Mouse (Mus musculus): ENCODE measurements at regions not wholly inside any gene's neighbourhood (a gene's known extent, or its start where the extent isn't known, plus 50 kb on each side); places are given as distances from the start of the nearest gene placed in this dataset.

DNA sequence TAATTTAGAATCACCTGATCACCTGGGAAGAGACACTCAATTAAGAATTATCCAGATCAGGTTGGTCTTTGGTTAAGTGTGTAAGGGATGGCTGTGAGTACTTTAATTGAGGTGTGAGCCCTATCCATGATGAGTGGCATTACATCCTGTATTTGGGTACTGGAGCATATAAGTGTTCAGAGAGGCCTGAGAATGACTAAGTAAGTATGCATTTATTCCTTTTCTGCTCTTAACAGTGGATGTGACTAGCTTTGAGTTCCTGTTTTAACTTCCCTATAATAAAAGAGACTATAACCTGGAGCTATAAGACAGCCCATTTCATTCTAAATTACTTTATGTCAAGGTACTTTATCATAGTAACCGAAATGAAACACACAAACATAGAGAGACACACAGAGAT, 421.4 kb upstream of the Klf4 start:
- no peak for DNase-seq (ENCODE audit: low read depth, low spot score)

DNA sequence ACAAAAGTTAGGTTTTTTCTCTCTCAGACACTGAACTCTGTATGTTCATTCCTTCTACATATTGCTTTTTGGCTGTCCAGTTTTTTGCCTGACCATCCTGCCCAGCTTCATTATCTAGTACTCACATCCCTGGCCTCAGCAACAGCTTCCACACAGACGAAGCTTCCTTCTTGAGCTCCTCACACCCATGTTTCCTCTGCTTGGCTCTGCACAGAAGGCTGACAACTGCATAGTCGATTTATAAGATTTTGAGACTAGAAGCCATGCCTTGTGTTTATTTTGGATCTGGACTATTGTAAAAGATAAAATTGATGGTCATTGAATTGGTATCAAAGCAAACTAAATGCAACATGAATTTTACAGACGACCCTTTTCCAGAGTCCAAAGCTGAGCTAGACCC, 420.0 kb upstream of the Klf4 start:
- DNase-seq (ENCODE audit: low read depth, low spot score), result no peak

DNA sequence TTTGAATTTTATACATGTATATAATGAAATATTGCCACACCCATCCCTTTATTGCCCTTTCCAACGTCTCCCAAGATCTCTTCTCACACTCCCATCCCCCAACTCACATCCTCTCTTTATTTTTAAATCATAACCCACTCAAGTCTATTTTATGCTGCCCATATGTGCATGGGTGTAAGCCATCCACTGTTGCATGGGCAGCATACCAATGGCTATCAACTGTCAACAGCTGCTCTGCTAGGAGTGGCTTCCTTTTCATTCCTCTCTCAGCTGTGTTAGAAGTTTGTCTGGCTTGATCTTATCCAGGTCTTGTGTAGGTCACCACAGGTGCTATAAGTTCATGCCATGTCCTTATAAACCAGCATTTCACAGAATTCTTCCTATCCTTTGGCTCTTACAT, 409.2 kb upstream of the Klf4 start:
- DNase-seq (ENCODE audit: low read depth, low spot score), result peak; percentile 30

DNA sequence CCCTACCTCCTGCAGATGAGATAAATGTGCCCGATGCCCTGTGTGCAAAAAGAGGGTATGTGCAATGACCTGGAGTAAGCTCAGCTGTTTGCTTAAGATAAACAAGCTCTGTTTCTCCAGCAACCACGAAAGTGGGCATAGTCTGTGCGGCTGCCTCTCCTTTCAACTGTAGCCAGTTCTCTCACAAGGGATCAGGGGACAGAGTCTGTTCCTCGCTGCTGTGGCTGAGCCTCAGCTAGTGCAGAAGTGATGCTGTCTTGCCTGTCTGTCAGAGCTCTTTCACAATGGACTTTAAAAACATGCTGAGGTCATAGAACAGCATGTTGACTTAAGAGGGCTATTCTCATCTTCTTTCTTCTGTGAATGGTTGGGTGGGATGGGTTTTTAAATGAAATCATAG, 406.1 kb upstream of the Klf4 start:
- DNase-seq (ENCODE audit: low read depth, low spot score), result no peak

DNA sequence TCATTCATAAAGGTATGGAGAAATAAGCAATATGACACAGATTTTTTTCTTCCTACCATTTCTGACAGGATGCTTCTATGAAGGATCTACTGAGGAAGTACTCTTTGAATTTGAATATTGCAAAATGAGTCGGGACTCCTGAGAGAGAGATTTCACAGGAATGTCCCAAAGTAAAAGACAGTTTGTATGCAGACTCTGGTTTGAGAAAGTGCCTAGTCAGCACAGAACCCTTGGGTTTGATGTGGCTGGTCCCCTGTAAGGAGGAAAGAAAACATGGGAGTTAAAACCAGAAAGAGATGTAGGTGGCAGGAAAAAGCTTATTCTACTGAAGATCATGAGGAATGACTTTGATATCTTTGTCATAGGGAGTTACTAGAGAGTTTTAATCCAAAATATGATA, 405.6 kb upstream of the Klf4 start:
- DNase-seq (ENCODE audit: low read depth, low spot score), result no peak

DNA sequence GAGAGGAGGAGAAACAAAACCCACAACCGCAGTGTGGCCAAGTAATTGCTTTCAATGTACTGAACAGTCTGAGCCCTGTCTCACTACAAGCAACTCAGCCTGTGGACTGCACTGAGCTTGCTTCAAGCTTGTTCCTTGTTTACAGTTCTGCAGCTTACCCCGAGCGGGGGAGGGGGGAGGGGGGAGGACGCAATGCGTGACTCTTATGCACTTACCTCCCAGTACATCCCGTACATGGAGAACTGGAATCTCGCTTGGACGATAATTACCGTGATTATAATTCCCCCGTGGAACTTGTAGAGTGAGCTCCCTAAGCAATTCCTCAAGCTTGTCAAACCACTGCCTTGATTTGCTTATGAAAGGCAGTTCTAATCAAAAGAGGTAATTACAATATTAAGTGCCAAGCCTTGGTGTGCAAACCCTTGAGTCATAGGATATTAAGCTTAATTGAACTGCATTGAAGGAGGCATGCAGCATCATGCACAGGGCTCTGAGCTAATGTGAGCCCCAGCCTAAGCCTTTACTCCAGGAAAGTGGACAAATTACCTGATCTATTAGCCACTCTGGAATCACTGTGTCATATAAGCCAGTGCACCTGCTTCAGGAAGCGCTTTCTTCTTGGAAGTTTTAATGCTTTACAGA, 397.0 kb upstream of the Klf4 start:
- no peak for DNase-seq (ENCODE audit: low read depth, low spot score)

DNA sequence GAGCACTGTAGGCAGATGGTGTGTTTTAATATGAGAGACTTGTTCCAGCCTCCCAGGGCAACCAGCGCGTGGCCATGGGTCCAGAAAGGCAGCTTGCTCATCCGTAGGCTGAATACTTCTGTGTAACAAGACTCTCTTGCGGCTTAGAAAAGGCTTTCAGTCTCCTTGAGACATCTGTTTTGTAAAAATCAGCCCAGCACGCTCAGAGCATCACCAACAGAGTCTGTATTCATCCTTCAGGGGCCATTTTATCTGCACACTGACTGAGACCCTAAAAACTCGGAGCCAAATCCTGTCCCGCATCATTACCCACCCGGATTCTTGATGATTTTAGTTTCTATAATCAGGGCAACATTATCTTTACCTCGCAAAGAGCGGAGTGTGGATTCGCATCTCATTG, 396.4 kb upstream of the Klf4 start:
- no peak for DNase-seq (ENCODE audit: low read depth, low spot score)

DNA sequence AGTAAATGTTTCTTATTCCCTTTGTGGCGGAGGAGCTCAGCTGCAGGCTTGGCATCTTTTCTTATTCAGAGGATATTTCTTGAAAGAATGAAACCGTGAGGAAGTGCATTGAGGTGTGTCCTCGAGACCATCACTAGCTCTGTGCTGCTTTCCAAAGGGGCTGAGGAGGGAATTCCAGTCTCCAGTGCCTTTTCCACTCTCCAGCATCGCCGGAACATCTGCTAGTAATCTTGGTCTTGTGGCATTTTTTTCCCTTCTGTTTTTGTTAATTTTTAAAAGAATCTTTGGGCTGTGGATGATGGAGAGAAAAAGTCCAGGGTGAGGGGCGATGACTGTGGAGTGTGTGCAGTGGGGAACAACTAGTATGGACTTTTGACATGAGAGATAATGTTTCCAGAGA, 395.9 kb upstream of the Klf4 start:
- DNase-seq (ENCODE audit: low read depth, low spot score), result no peak

DNA sequence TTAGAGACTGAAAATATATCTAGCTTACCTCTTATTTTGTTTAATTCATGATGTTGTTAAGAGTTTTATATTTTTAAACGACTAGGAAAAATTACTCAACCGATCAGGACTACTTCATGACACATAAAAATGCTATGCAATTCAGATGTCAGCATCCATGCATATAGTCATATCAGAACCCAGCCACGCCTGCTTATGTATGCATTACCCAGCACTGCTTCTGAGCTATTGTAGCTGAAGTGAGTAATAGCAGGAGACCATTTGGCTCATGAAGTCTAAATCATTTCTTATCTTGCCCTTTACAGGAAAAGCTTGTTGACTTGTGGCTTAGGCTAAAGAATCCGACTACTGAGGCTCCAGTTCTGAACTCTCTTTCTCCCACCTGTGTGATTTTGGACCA, 395.1 kb upstream of the Klf4 start:
- DNase-seq (ENCODE audit: low read depth, low spot score), result no peak

DNA sequence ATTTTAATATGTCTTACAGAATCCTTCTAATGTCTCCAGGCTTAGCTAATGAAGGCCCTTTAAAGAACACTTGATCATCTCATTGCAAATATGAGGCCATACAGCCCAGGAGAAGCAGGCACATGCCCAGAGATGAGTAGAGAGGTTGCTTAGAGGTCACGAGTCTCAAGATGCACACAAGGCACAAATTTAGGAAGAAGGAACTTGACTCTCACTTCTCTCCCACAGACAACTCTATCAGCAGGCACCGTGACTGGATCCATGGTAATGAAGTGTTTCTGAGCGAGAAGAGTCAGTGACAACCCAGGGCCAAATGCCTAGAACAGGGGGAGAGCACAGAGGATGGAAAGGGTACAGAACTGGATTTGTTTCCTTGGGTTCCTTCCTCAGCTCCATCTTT, 392.7 kb upstream of the Klf4 start:
- no peak for DNase-seq (ENCODE audit: low read depth, low spot score)

DNA sequence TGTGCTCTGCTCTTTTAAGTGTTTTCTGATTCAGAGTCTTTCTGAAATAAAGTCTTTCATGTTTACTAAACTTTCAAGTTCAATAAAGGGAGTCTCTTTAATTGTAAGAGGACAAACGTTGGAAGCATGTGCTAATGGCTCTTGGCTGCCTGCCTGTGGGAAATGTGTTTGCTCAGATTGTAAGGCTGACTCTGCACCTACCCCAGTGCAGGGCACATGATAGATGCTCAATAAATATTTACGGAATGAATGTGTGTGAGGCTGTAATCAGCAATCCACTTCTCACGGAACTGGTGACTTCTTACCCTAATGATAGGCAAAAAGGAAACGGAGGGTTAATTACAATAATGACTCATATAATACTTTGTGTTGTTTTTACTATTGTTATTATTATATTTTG, 389.0 kb upstream of the Klf4 start:
- DNase-seq (ENCODE audit: low read depth, low spot score), result no peak

DNA sequence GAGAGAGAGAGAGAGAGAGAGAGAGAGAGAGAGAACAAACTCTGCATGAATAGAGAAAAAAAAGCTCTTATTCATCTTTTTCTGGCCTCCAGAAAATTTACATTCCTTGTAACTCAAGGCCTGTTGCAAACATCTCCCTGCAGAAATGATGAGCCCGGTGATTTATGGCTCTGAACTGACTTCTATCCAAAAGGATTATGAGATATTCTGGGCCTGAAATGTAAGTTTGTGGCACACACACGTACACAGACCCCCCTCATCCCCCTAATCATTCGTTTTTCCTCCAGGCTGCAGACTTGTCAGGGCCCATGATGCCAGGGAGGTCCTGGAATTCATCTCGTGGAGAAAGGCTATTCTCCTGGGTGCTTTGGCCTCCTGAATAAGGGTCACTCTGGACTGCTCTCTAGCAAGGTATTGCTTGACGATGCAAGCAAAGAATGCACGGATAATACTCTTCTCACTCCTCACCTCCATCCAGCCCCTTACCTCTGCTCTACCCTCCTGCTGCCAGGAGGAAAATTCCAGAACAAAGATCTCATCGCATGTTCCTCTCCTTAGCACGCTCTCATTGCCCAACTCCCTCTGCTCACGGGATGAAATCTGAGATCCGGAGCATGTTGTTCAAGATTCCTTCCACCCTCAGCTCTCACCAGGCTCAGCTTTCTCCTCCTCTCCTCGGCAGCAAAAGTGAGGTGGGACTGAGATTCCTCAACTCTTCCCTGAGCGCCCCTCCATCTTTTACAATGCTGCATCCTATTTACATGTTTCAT, 362.0 kb upstream of the Klf4 start:
- DNase-seq (ENCODE audit: low read depth, low spot score), result peak; percentile 40

DNA sequence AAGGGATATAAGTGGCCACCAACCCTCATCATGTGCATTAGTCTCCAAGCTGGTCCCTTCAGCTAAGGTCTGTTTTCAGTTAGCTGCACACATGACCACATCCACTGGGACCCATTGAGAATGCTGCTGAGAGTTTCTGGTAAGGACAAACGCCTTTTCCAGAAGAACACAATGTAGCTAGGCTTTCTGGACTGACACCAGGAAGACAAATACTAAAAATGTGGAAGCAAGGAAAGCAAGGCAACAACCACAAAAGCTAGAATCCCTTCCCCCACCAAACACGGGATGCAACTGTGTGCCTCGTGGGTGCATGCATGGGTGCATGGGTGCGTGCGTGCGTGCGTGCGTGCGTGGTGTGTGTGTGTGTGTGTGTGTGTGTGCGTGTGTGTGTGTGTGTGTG, 359.4 kb upstream of the Klf4 start:
- DNase-seq (ENCODE audit: low read depth, low spot score), result peak; percentile 64

DNA sequence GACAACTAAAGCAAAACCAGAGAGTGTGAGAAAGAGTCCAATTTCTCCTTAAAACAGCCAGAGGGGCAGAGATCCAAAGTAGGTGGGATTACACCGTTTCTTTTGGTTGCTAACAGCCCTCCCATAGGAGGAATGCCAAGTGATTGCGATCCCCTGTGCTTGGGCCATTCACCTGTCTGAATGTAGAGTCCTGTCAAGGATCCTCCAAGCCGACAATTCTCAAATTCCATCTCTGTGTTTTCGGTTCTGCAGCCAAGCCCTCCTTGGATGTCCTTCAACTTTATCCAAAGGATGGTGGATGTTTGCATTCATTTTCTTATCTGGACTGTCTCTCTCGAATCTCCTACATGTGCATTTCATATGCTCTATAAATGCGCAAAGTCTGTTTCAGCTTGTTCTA, 355.3 kb upstream of the Klf4 start:
- no peak for DNase-seq (ENCODE audit: low read depth, low spot score)

DNA sequence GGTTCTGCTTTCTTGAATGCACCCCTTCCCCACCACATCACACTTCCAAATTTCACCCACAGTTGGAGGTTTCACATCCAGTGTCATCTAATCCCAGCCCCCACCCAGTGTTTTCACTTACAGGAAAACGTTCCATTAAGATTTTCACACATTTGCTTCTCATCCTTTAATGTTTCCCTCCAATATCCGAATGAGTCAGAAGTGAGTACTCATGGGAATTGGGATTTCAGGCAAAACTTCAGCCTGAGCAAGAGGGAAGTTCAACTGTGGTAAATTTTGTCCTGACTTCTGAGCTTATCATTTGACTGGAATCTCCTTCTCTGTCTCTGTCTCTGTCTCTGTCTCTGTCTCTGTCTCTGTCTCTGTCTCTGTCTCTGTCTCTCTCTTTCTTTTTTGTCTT, 350.3 kb upstream of the Klf4 start:
- DNase-seq (ENCODE audit: low read depth, low spot score), result no peak

DNA sequence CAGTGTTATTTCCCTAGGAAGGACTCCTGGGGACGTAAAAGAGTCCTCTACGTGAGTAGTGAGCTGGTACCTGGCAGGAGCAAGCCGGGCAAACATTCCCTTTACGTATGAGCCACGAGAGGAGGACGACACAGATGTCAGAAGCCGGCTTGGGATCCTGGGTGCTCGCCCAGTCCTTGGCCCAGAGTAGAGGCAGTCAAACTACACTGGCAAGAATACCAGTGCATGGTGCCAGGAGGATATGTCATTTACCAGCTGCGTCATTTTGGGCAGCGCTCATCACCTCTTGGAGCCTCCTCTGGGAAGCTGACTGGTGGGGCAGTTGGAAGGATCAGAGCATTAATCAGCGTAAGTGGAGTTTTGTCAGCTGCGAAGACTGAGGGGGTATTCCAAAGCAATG, 343.0 kb upstream of the Klf4 start:
- peak; percentile 80 for DNase-seq (ENCODE audit: low read depth, low spot score)

DNA sequence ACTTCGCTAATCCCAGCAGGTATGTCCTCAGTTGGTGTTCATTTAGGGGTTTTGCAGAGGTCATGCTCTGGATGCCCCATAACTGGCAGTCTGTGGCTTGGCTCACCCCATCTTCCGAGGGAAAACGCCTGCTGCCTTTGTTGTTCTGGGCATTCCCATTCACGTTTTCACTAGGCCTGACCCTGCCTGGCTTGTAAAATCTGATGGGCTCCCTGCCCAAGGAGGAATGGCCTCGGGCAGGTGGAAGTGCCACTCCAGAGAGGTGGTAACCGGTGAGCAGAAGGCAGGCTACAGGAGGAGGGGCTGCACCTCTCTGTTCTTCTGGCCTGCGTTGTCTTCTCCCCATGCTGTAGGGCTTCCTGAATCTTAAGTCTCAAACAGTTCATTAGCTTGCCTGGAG, 342.6 kb upstream of the Klf4 start:
- no peak for DNase-seq (ENCODE audit: low read depth, low spot score)

DNA sequence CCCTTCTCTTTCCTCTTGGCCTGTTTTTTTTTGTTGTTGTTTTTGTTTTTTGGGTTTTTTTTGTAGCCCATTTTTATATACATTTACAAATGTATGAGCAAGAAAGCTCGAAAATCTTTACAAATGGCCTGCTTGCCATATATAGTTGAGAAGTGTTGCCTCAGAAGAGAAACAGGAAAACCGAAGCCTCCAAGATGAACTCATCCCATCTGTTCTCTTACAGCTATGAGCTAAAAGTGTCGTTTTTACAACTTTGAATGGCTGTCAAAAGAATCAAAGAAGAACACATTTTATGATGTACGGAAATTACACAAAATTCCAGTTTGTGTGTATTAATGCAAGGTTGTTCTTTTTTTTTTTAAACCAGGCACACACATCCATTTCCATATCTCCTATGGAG, 342.0 kb upstream of the Klf4 start:
- DNase-seq (ENCODE audit: low read depth, low spot score), result no peak

DNA sequence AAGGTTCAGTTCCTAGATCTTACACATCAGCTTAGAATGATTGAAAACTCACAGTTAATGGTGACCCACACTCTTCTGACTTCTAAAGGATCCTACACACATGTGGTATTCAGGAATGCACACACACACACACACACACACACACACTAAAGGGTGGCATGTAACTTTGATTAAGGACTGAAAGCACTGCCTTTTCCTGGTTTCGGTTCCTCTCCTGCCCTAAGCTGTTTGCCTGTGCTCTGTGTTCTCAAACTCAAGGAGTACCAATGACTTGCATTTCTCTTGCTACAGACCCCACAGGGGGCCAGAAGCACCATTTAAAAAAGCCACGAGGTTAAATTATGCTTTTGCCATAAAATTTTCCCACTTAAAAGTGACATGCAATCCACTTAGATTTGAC, 327.8 kb upstream of the Klf4 start:
- DNase-seq (ENCODE audit: low read depth, low spot score), result no peak

DNA sequence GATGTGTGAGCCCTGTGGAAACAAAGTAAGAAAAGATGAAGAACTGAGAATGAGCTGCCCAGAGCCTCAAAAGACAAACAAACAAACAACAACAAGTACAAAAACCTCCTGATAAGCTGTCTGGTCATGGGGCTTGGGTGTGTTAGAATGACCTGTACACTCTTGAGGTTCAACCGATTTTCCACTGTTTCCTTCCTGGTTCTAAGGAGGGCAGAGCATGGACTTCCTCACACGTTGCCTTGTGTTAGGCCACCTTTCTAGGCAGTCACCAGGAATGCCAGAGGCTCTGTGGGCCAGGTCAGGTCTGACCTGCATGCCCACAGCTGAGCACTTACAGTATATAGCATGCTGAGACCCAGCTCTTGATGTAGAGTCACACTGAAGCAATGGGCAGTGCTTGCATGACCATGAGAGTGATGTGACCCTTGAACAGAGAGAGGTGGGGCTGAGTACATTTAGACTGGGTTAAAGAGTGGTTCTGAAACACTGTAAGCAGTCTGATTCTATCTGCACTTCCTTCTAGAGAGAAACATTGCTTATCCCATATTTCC, 327.0 kb upstream of the Klf4 start:
- DNase-seq (ENCODE audit: low read depth, low spot score), result no peak

DNA sequence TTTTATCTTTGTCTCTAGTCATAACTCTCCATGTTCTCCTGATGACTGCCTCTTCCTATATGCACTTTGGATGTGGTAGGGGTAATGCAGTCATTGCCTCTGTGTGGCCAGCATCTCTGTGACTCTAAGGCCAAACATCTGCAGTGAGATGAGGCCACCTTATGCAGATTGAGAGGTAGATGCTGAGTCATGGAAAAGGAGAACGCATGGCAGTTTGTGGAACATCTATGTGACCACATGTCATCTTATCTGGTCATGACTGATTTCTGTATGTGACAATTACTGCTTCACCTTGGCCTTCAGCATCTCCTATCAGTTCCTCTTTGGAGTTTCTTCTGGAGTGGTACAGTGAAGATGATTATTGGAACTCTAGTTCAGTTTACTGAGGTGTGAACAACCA, 319.2 kb upstream of the Klf4 start:
- no peak for DNase-seq (ENCODE audit: low read depth, low spot score)

DNA sequence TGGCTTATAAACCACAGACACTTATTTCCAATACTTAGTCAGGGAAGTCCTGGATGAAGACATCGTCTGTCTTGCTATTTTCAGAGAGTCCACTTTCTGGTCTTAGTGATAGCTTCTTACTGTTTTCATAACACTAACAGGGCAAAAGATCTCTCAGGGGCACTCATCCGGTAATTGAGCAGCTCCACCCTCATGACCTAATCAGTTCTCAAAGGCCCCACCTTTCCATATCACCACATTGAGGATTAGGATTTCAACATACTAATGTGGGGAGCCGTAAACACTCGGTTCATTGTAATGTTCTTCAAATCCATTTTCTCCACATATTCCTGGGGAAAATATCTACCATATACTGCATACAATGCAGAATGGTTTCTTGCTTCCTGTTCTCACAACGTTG, 318.8 kb upstream of the Klf4 start:
- DNase-seq (ENCODE audit: low read depth, low spot score), result peak; percentile 27

DNA sequence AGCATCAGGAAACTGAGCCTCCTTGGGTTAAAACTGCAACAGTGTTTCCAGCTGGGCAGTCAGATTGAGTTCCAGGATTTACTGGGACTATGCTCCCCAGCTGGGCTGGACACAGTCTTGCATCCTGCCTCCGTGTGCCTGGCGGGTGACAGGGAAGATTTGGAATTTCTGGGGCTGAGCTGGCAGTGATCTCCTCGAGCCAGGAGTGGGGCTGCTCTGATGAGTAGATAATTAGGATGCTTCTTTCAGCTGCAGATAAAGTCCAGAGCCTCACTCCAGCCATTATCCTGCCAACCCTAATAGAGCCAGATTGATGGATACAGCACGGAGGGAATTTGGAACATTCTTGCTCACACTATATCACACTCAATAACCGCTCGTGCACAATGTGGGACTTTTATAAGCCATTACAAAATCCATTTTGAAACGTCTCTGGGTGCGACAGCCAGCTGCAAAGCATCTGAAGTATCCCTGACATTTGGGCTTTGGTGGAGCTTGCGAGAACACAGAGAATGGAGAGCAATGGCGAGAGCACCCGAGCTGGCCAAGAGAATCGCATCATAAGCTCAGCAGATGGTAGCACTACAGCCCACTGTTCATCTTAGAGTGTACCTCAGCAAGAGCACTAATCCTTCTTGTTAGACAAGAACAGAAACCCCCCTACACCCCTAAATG, 311.6 kb upstream of the Klf4 start:
- no peak for DNase-seq (ENCODE audit: low read depth, low spot score)
